Mouse (Mus musculus) B cell, adult (primary cell): Measurements from ENCODE around the gene Vmn1r160. TPM values are rescaled to one million over a fixed set of nuclear protein-coding genes. Genes with fewer than 3 reads are reported as not detected.

Source experiments
- total RNA-seq: library from RNA; stranded (reverse); gene quantifications from 4 replicates; pipeline ENCODE4 v1.2.4, GENCODE M21; 2023; ENCODE audit not compliant: inconsistent age

The Vmn1r160 gene
- not detected in 4 replicates for total RNA-seq

GRCm38 (mm10) chr7:22870924-22871323 lies at the start of gene Vmn1r160:
Vmn1r160 (plus strand) TSS chr7:22871224.

GRCm38 (mm10) chr7:22843505-22843904 lies 27.5 kb upstream of the Vmn1r160 start, which contains the start of gene Vmn1r159:
Vmn1r159 (minus strand) TSS chr7:22843605.

Other genes with a start within 250 kb of the Vmn1r160 start
- not detected in 4 replicates for gene Vmn1r155, start 213.2 kb upstream of the Vmn1r160 start, total RNA-seq
- gene Gm8693, start 178.9 kb upstream of the Vmn1r160 start, total RNA-seq = not detected in 4 replicates
- not detected in 4 replicates for gene Gm4567, start 151.5 kb upstream of the Vmn1r160 start, total RNA-seq
- gene Vmn1r157, start 109.5 kb upstream of the Vmn1r160 start, total RNA-seq = not detected in 4 replicates
- not detected in 4 replicates for gene Vmn1r158, start 80.4 kb upstream of the Vmn1r160 start, total RNA-seq
- not detected in 4 replicates for gene Vmn1r159, start 27.6 kb upstream of the Vmn1r160 start, total RNA-seq
- not detected in 4 replicates for gene Gm4214, start 113.4 kb downstream of the Vmn1r160 start, total RNA-seq
- not detected in 4 replicates for gene Gm4216, start 148.7 kb downstream of the Vmn1r160 start, total RNA-seq
- gene Vmn1r163, start 184.3 kb downstream of the Vmn1r160 start, total RNA-seq = not detected in 4 replicates
- not detected in 4 replicates for gene Gm8720, start 196.2 kb downstream of the Vmn1r160 start, total RNA-seq